Mouse (Mus musculus): ENCODE data around the gene Slc26a9.

GRCm38 (mm10) chr1:131726586-131726985 lies 17.2 kb upstream of the Slc26a9 start:
- TF ChIP-seq POLR2A (IDR thresholded peaks at IDR 0.05; ENCODE audit: borderline replicate concordance, extremely low read depth, low read depth, low read length): no peak
- TF ChIP-seq CTCF (IDR thresholded peaks at IDR 0.05; ENCODE audit: insufficient read depth, low read length): no peak
